Mouse (Mus musculus) liver (tissue): ENCODE results near the gene Mpp2.

Source experiments
- DNase-seq: peaks from one replicate; pipeline ENCODE4 v3.0.0-alpha.2; 2020; ENCODE audit warnings: mixed read lengths

Gene Mpp2

DNA sequence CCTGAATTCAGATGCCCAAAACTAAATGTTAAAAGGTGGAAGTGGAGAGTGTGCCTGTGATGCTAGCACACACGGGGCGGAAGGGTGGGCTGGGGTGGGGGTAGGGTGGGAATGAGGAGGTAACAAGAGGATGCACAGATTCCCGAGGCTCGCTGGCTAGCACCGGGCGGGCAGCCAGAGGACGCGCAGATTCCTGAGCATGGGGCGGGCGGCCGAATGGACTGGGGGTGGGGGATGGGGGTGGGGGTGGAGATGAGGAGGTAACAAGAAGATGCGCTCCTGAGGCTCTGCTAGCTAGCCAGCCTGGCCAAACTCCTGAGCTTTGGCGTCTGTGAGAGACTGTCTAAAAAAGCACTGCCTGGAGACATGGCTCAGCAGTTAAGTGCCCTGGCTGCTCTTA, 17.9 kb downstream of the Mpp2 start:
- peak; percentile 38 for DNase-seq

DNA sequence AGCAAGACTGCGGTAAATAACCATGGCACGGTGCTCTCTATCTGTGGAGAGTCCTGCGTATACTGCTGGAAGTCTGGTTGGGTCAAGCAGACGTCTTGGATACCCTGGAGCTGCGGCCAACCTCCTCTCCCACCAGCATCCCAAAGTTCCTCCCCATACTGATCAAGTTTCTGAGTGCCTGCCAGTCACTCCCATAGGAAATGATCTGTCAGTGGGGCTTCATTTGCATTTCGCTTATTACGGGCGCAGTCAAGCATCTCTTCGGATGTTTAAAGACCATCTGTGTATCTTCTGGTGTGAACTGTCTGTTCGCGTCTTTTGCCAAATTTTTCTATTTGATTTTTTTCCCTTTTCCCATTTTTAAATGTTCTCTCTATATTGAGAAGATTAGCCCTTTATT, 18.7 kb downstream of the Mpp2 start:
- DNase-seq = no peak

DNA sequence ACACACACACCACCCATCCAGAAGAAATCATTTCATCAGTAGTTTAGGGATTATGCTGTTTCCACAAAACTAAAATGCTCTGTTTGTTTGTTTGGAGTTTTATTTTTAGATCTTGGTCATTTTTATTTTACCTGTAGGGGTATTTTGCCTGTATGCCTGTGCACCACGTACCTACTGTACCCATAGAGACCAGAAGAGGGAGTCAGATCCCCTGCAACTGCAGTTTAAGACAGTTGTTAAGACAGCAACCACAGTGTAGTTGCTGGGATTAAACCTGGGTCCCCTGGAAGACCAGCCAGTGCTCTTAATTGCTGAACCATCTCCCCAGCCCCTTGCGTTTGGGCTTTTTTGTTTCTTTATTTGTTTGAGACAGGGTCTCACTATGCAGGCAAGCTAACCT, 19.3 kb downstream of the Mpp2 start:
- no peak for DNase-seq

DNA sequence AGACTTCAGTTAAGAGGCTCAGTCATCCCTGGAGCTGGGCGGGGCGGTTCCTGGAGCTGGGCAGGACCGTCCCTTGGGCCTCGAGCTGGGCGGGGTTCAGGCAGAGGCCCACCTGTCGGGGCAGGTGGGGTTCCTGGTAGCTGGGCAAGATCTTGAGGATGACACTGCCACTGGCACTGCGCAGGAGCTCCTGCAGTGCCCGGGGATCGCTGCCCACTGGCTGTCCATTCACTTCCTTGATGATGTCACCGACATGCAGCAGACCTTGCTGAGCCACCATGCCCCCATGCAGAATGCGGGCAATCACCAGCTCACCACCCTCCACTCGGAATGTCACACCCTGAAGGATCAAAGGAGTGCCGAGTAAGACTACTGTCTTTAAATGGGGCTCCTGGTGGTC, 25.2 kb downstream of the Mpp2 start:
- peak; percentile 48 for DNase-seq

DNA sequence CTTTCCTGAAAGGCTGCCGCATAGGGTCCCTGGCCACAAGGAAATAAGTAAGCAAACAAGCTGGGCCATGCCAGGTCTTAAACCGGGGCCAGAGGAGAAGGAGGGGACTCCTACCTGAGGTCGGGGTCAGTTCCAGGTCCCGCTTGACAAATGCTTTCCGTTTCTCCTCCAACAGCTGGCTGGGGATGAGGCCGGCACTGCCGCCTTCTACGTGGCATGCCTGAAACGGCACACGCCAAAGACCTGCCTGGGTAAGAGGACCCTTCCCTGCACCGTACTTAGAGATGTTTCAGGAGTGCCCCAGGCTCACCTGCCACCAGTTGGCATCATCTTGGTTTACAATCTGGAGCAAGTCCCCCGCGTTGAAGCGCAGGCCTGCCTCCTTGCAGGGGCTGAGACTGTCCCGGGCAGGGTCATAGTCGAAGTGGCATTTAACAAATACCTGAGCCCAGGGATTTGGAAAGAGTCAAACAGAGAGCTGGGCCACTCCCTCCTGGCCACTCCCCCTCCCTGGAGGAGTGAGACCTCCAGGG, 26.3 kb downstream of the Mpp2 start:
- DNase-seq = no peak

DNA sequence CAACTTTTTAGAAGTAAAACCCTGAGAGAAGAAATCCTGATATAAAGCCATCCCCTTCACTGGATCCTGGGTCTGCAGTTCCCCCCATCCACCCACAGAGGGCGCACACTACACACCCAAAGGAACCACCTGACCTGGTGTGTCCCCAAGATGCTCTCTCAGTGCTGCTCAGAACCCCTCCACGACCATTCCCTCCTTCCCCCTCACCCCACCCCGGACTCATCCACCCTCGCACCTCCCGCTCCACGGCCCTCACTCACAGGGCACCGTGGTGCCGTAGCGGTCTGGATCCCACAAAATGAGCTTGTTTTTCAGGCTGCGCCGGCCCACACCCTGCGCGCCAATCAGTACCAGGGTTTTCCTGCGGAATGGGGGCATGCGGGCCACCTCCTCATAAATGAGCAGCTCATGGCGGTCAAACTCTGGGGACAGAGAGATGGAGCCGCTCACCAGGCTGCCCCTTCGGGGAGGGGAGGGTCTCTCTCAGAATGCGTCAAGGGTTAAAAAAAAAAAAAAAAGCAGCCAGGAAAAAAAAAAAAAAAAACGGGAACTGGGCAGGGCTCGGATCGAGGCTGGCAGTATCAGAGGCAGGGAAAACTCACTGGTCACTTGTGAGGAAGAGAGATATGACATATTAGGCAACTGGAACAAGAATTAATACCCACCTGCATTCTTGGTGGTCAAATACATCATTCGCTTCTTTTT, 26.9 kb downstream of the Mpp2 start:
- DNase-seq = peak; percentile 80

DNA sequence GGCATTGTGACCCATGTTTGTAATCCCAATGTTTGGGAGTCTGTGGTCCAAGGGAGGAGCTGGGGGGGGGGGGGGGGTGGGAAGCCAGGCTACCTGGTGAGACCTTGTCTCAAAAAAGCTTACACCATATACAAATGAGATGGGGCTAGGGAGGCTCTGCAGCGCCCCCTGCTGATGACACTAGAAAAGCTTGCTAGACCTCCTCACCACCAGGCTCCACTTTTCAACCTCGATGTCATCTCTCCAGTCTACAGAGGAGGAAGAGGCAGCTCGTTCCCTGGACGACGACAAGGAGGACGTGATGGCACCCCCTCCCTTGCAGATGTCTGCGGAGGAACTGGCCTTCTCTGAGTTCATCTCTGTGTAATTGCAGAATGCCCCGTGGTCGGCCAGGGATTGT, 34.5 kb downstream of the Mpp2 start:
- DNase-seq = peak; percentile 66

DNA sequence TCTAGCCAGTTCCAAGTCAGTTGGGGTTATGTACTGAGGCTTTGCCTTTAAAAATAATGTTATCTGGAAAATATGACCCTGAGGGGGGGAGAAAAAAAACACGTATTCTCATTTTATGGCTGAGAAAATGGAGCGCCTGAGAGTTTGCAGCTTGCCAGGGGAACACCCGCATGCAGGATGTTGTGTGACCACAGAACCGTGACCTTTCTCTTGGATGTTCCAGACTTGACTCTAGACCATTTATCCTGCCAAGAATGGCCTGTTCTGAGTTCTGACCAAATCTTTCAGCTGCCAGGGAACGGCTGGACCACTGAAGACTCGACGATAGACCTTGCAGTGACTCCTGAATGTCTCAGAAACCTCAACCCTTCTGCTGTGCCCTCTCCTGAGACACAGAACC, 35.1 kb downstream of the Mpp2 start:
- no peak for DNase-seq

DNA sequence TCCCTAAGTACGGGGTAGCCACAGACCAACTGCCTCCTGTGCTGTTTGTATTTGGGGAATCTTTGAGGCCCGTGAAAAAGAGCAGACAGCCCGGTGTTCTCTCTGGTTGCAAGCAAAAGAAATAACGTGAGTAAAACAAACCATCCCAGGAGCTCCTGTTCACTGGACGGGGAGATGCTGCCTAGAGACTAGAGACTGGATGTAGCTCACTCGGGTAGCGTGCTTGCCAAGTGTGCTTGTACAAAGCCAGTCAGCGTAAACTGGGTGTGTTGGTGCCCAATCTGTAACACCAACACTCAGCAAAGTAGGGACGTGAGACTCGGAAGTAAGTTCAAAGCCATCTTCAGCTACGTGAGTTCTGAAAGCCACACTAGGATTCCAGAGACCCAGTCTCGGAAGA, 35.6 kb downstream of the Mpp2 start:
- DNase-seq = no peak

DNA sequence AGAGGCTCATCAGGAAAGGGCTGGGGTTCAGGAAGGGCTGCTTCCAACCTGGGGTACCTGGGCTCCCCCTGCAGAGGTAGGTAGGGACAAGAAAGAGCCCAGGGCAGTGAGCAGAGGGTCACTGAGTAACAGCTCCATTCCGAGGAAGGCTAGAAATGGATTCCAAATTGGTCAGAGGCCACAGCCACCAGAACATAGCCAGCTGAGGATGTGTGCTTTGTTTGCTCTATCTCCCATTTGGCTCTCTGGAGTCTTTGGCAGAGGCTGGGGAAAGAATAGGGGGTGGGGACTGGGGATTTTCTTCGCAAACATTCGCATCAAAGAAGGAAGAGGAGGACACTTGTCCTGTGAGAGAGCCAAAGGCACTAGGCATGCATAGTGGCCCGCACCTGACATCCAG, 36.4 kb downstream of the Mpp2 start:
- no peak for DNase-seq

DNA sequence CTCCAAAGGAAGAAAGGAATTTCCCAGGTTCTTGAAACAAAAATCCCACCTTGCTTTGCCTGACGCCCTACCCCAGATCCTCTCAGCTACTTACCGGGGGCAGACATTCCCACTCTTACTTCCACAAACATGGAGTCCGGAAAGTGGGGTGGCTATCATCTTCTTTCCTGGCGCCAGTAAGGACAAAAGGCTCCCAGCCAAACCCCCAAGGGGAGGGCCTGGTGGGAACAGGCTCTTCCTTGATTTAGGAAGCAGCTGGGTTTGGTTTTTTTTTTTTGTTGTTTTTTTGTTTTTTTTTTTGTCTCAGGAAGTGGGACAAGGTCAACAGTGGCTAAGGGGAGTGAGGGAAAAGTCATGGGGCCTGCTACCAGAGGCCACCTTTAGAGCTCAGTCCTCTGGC, 36.8 kb downstream of the Mpp2 start:
- no peak for DNase-seq

DNA sequence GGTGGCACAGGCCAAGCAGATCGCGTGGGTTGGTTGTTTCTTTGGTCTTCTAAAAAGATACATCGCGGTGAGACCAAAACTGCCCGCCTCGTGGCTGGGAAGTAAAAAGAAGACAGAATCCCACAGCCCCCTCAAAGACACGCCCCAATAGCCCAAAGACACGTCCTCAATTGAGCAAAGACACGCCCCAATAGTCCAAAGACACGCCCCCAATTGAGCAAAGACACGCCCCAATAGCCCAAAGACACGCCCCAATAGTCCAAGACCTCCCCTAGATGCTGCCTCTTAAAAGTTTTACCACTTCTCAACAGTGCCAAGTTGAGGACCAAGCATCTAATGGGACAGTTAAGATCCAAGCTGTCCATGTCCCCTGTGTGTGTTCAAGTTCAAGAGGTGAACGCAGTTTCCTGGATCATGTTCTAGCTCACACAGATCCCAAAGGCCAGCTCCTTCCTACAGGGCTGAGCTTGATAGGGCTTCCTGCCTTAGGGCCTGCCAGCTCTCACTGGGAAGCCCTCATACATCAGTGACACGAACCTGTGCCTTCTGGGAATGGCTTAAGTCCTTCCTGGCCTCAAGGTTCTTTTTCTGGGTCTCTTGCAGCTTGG, 38.3 kb downstream of the Mpp2 start:
- DNase-seq = no peak

DNA sequence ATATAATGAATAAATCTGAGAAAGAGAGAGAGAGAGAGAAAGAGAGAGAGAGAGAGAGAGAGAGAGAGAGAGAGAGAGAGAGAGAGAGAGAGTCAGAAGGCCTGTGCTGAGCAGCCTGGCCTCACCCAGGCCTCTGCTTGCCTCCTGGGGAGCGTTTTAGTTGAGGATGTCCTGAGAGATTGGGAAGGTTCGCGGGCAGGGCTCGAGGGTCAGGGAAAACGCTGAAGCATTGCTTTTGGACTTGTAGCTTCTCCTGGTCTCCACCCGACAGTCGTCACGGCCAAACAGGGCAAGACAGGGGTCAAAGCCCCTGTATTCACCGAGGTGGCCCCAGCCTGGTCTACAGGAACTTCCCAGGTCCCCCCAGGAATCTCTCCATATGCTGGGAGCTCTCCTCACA, 41.7 kb downstream of the Mpp2 start:
- no peak for DNase-seq

DNA sequence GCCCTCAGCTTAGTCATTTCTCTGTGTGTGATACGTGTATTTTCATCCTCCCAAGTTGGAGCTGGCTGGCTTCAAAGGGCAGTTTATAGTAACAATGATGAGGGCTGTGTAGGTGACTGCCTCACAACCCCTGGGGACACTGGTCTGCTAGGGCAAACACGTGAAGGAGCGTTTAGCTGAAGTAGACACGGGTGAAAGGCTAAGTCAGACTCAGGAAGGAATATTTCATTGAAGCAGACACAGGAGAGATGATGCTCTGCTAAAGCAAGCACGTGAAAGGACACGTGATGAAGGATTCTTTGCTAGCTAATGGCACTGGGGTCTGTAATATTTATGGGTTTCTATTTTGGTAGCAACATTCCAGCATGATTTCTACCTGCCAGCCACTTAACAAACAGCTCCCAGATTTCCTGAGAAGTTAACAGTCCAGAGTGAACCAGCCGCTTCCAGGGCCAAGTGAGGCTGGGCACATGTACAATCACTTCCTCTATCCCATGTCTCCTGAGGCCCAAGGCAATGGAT, 43.6 kb downstream of the Mpp2 start:
- DNase-seq = no peak

DNA sequence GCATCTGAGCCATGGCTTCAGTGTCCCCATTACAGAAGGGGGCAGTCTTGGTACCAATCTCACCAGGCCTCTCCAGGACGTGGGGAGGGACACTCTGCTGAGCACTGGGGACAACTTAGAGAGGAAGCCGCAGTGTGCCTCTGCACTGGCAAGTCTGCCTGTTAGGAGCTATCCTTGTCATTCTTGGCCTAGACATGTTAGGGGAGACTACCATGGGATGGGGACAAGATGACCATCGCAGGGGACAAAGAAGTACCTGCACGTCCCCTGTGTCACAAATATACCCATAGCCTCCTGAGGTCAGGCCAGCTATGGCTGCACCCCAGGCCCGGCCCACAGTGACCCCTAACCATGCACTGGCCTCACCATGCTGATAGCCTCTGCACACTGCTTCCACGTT, 44.9 kb downstream of the Mpp2 start:
- no peak for DNase-seq

DNA sequence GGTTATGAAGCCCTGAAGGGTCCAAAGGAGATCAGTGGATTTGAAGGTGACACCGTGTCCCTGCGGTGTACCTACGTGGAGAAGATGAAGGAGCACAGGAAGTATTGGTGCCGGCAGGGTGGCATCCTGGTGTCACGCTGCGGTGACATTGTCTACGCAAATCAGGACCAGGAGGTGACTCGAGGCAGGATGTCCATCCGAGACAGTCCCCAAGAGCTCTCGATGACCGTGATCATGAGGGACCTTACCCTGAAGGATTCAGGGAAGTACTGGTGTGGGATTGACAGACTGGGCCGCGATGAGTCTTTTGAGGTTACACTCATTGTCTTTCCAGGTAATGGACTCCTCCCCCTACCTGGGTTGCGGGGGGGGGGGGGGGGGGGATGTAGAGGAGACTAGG, 45.3 kb downstream of the Mpp2 start:
- DNase-seq = no peak

DNA sequence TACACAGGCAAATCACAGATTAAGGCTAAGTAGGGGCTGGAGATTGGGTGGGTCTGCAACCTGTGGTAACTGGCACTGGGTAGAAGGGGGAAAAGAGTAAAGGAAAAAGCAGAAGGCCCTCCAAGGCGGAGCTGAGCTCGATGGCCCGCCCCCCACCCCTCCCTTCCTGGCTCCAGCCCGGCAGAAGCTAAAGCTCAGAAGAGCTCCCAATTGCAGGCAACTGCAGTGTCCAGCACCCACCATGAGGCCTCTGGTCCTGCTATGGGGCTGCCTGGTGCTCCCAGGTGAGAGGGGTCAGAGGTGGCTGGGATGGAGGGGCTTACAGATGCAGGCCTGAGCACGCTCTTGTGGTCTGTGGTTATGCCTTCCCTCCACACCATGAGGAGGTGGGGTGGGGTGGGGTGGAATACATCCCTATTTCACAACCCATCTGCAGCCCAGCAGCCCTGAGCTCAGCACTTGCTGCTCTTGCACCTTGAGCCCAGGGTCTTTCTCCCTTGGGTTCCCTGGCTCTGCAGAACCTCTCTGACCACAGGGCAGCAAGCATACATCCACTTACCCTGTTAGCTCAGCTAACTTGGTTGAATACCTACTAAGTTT, 46.9 kb downstream of the Mpp2 start, which contains the start of gene Cd300lg:
TSS of gene Cd300lg (plus strand) at position 160 of the 600 bp plus-strand sequence.
- DNase-seq = no peak

DNA sequence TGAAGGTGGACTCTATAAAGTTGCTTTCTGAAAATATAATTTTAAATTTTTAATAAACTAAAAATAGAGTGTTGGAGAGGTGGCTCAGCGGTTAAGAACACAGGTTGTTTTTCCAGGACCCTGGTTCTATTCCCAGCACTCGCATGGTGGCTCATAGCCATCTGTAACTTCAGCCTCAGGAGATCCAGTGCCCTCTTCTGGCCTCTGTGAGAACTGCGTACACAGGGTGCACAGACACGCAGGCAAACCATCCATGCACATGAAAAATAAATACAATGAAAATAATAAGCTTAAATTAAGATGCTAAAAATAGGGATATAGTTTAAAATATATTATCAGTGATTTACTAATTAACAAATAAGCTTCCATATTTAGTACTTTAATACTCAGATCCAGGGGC, 47.7 kb downstream of the Mpp2 start:
- DNase-seq = no peak

DNA sequence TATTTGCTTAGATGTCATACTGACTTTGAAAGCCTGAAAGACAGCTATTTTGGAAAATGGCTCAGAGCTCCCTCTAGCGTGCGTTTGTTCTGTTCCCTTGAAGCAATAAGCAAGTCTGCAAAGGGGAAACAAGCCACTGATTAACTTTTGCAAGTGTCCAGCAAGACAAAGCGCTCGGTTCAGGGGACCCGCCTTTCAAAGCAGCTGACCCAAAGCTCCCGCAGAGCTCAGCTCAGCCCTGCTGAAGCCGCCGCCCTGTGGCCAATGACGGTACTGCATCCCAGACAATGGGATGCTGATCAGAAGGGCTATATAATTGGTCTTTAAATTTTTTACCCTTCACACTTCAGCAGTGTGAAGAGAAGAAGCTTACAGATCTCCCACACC, 48.2 kb downstream of the Mpp2 start:
- peak; percentile 86 for DNase-seq

DNA sequence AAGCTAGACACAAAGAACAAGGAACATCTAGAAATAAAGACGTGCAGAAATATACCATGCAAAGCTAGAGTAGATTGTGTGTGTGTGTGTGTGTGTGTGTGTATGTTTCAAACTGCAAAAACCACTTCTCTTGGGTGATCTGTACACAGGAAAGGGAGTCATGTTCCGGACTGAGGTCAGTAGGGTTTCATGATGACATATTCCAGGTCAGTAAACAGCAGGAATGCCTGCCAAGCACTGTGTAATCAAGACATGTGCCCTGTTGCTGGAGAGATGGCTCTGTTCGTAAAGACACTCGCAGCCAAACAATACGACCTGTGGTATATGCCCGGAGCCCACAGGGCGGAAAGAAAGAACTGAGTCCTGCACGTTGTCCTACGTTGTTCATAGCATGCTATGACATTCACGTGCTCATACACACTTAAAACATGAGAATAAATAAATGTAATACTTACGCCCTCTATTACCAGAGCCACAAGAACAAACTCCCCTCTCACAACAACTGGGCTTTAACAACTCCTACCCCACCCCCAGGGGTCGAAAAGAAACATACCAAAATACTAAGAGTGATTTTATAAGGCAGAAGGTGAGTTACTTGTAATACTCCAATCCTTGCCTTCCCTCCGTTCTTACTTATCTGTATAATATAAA, 48.7 kb downstream of the Mpp2 start:
- no peak for DNase-seq

DNA sequence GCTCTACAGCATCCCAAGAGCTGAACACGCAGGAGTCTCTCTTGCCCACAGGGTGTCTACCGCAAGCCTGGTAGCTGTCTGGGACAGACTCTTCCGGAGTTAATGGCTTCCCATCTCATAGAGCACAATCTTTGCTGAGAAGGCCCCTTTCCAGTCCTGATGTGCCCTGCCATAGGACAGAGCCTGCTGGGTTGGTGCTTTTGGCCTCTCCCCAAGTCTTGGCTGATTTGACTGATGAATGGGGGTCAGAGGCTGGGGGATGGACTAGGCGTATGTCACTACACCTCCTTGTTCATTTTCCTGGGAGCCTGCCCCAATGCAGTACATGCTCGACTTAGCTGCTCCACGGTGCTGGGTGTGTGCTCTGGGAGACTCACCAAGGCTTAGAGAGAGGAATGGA, 50.5 kb downstream of the Mpp2 start:
- DNase-seq = no peak

DNA sequence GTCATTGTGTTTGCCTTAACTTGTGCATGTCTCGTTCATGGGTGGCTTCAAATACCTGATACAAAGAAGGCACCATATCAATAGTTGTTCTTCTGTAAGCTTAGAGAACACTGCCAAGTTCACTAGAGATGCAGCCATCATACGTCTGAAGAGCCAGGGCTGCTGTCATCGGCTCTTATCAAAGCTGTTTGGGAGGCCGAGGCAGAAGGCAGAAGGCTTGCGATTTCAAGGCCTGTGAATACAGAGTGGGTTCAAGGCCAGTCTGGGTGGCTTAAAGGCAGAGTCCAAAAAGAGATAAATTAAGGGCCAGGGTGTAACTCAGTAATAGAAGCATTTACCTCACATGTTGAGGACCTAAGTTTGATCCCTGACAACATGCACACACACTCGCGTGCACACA, 52.0 kb downstream of the Mpp2 start:
- DNase-seq = no peak

DNA sequence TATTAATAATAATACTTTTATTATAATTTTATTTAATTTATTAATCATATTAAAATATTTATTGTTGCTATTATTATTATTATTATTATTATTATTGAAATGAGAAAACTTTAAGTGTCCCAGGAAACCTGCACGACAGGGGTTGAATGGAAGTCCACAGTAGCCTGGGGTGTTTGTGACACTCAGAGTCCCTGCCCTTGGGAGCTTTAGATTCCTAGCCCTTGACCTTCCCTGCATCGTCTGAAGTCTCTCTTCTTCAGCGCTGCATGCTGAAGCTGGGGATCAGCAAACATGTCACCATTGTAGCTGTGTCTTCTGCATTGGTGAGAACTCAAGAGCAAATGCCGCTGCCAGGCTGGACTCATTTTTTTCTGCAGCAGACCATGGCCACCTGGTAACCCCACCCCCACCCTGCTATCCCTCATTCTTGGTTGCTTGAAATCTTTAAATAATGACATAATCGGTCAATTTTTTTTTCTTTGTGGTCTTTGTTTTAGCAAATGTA, 52.8 kb downstream of the Mpp2 start:
- DNase-seq = no peak
